21 mouse cellular contexts compared by ENCODE assay signal in genomic region chr15:86200169-86200568, GRCm38 (mm10). TPM values are rescaled to one million over a fixed set of nuclear protein-coding genes. Genes with fewer than 3 reads are reported as not detected.
DNase-seq lines count a peak whose midpoint lies in the region; ATAC-seq and TF ChIP-seq lines count a peak whose summit lies in the region.
"Had no signal": no experiment of that assay in that cellular context is flagged by ENCODE, and none has a peak within 500 bp of the region (broad histone marks: within the 10 kb centered on the region; RNA-seq: fewer than 3 reads in every experiment).

No protein-coding gene starts in this region.

- no peak overlapping the region for H3K9ac ChIP-seq in lung, postnatal 0 days (replicated peaks; ENCODE audit: low read depth)
- H3K9ac ChIP-seq: embryonic facial prominence, embryonic 13.5 days; forebrain, embryonic 13.5 days; forebrain, postnatal 0 days; heart, embryonic 13.5 days; hindbrain, embryonic 12.5 days had no signal

- DNase-seq in kidney, adult 2 months = no peak
- no peak for DNase-seq in kidney, adult 18-20 months
- peak; percentile 62 for DNase-seq in kidney, postnatal 10 days
- DNase-seq in kidney, adult 8-10 months = no peak
- DNase-seq in lung, postnatal 0 days (ENCODE audit: low spot score) = no peak
- no peak for DNase-seq in lung, postnatal 25 days (ENCODE audit: low spot score)
- DNase-seq in kidney, postnatal 25 days = peak; percentile 58 to 63
- no peak for DNase-seq in ovary, postnatal 14 days (ENCODE audit: low spot score)
- DNase-seq: adrenal gland, postnatal 10 days; cerebellum, adult 11-12 months; cerebellum, adult 9-11 months; cerebellum, postnatal 36 days; forebrain, postnatal 0 days; gastrocnemius, adult 2 months; gastrocnemius, postnatal 25 days; heart, postnatal 10 days; heart, postnatal 4 days had no signal

- H3K27me3 ChIP-seq in kidney, adult 2 months (replicated peaks; ENCODE audit: control insufficient read depth, insufficient read depth, low read length) = no peaks in the 10 kb centered on the region
- H3K27me3 ChIP-seq in lung, postnatal 0 days (replicated peaks; ENCODE audit: insufficient read depth, low read length) = no peaks in the 10 kb centered on the region
- H3K27me3 ChIP-seq: embryonic facial prominence, embryonic 13.5 days; hindbrain, embryonic 12.5 days had no signal

- no peak overlapping the region for H3K4me2 ChIP-seq in lung, postnatal 0 days (replicated peaks; ENCODE audit: low read depth, low read length)
- H3K4me2 ChIP-seq: embryonic facial prominence, embryonic 13.5 days; forebrain, embryonic 13.5 days; heart, embryonic 13.5 days; hindbrain, embryonic 12.5 days had no signal

- WGBS in kidney, adult 2 months = 34% methylated on average over 4 of the region's 4 CpGs
- 29% methylated on average over 4 of the region's 4 CpGs for WGBS in lung, postnatal 0 days

- TF ChIP-seq EP300 in lung, postnatal 0 days (IDR thresholded peaks at IDR 0.05) = no peak

- no peak overlapping the region for H3K4me3 ChIP-seq in kidney, adult 2 months (ENCODE audit: insufficient read depth, low read depth, low read length)
- H3K4me3 ChIP-seq in lung, postnatal 0 days (ENCODE audit: low read depth, low read length) = no peak overlapping the region
- H3K4me3 ChIP-seq: embryonic facial prominence, embryonic 13.5 days; forebrain, embryonic 13.5 days; gastrocnemius, adult 2 months; heart, embryonic 13.5 days; hindbrain, embryonic 12.5 days had no signal

- no peak for TF ChIP-seq POLR2A in kidney, adult 2 months (IDR thresholded peaks at IDR 0.05; ENCODE audit: low read depth, low read length)

- TF ChIP-seq CTCF in kidney, adult 2 months (conservative IDR thresholded peaks at IDR 0.05; ENCODE audit: insufficient read depth, insufficient read length, low read depth, low read length) = no peak
- TF ChIP-seq CTCF in lung, postnatal 0 days (IDR thresholded peaks at IDR 0.05) = peak; percentile 12; the same call in 1 of the 2 replicates

- H3K9me3 ChIP-seq in lung, postnatal 0 days (ENCODE audit: low read length) = no peaks in the 10 kb centered on the region
- H3K9me3 ChIP-seq: embryonic facial prominence, embryonic 13.5 days; forebrain, embryonic 13.5 days; heart, embryonic 13.5 days; hindbrain, embryonic 12.5 days had no signal

- ATAC-seq in lung, postnatal 0 days = no peak
- ATAC-seq: forebrain, embryonic 13.5 days; forebrain, postnatal 0 days had no signal

- 0 out of 2 replicates have a peak overlapping the region, but pooled peaks have one; percentile 18 for H3K27ac ChIP-seq in kidney, adult 2 months (ENCODE audit: insufficient read depth, low read depth, low read length)
- no peak overlapping the region for H3K27ac ChIP-seq in lung, postnatal 0 days (ENCODE audit: low read length)
- H3K27ac ChIP-seq: embryonic facial prominence, embryonic 13.5 days; forebrain, embryonic 13.5 days; hindbrain, embryonic 12.5 days had no signal

- H3K4me1 ChIP-seq in kidney, adult 2 months (ENCODE audit: control insufficient read depth, insufficient read depth, low read length) = peaks cover 7% of the 10 kb centered on the region; the same call in 1 of the 2 replicates
- H3K4me1 ChIP-seq in lung, postnatal 0 days (ENCODE audit: insufficient read depth, low read depth, low read length) = peaks cover 5% of the 10 kb centered on the region

- no peaks in the 10 kb centered on the region for H3K36me3 ChIP-seq in kidney, adult 2 months (ENCODE audit: control insufficient read depth, insufficient read depth, low read length)
- no peaks in the 10 kb centered on the region for H3K36me3 ChIP-seq in lung, postnatal 0 days (ENCODE audit: insufficient read depth, low read length)
- H3K36me3 ChIP-seq: embryonic facial prominence, embryonic 13.5 days; heart, embryonic 13.5 days; hindbrain, embryonic 12.5 days had no signal

RNA-seq across cellular contexts. Expression of gene Tbc1d22a, which starts 14.1 kb away (rescaled TPM):
- polyA plus RNA-seq in kidney, adult 2 months (2012; rRNA removed) = 31.7 and 34.5 TPM in 2 replicates
- polyA plus RNA-seq in lung, postnatal 0 days (2015; fragmentation: Nextera tagmentation; extraction: Ambion mirVana) = 11.8 and 13.1 TPM in 2 replicates

RNA-seq across cellular contexts. Expression of gene Cerk, which starts 14.2 kb away (rescaled TPM):
- polyA plus RNA-seq in kidney, adult 2 months (2012; rRNA removed) = 19.7 and 20.8 TPM in 2 replicates
- 16.9 and 20.0 TPM in 2 replicates for polyA plus RNA-seq in lung, postnatal 0 days (2015; fragmentation: Nextera tagmentation; extraction: Ambion mirVana)

Comparison
In these comparisons a context has a peak if more than half of its experiments do, and no peak if none do; other contexts are left out.
1. DNase-seq: peak in kidney, postnatal 10 days (single experiment) and kidney, postnatal 25 days (2 of 2); none in kidney, adult 2 months (single experiment), kidney, adult 18-20 months (single experiment), kidney, adult 8-10 months (0 of 2), lung, postnatal 0 days (single experiment), lung, postnatal 25 days (single experiment) and ovary, postnatal 14 days (single experiment).